Mouse (Mus musculus) neural tube, embryonic 14.5 days (tissue): ENCODE data around the gene Erbb4. TPM values are rescaled to one million over a fixed set of nuclear protein-coding genes. Genes with fewer than 3 reads are reported as not detected.
A peak's percentile ranks its signal among the peaks of the same experiment; 100 is the strongest.
"Not testable (repeated sequence)": the region's sequence is repeated elsewhere in the genome, so short reads cannot be mapped to it uniquely, and the experiment has no call there.

ENCODE experiments used
- ATAC-seq: fragments of 200-750 bp; cut with Nextera tagmentation; 2 replicates; pipeline ENCODE4 v1.8.0; 2017; ENCODE audit warnings: low read depth, mild to moderate bottlenecking, moderate TSS enrichment, moderate library complexity
- H3K27ac ChIP-seq: fragments of 300-500 bp; sonication (generic); 2 replicates; pipeline ENCODE4 v1.5.1; 2014; ENCODE audit warnings: low read depth, mild to moderate bottlenecking, control low read depth, low read length, moderate library complexity, mixed read lengths
- H3K27me3 ChIP-seq: fragments of 300-500 bp; sonication (generic); 2 replicates; pipeline ENCODE4 v1.6.1; 2014; ENCODE audit warnings: low read length; ENCODE audit not compliant: control insufficient read depth, insufficient read depth
- H3K36me3 ChIP-seq: fragments of 300-500 bp; sonication (generic); 2 replicates; pipeline ENCODE4 v1.6.1; 2014; ENCODE audit warnings: low read length, mixed read lengths; ENCODE audit not compliant: control insufficient read depth, insufficient read depth
- H3K4me1 ChIP-seq: fragments of 300-500 bp; sonication (generic); 2 replicates; pipeline ENCODE4 v1.6.1; 2014; ENCODE audit warnings: low read length; ENCODE audit not compliant: control insufficient read depth, insufficient read depth
- H3K4me2 ChIP-seq: fragments of 300-500 bp; sonication (generic); 2 replicates; pipeline ENCODE4 v1.6.1; 2014; ENCODE audit warnings: mild to moderate bottlenecking, low read depth, low read length, control low read depth
- H3K4me3 ChIP-seq: fragments of 300-500 bp; sonication (generic); 2 replicates; pipeline ENCODE4 v1.5.1; 2014; ENCODE audit warnings: low read depth, low read length, control low read depth, mixed read lengths
- H3K9ac ChIP-seq: fragments of 300-500 bp; sonication (generic); replicated peaks from 2 replicates; pipeline ENCODE4 v1.6.1; 2014; ENCODE audit warnings: low read depth, mild to moderate bottlenecking, control low read depth, low read length, mixed read lengths
- H3K9me3 ChIP-seq: fragments of 300-500 bp; sonication (generic); 2 replicates; pipeline ENCODE4 v1.6.1; 2016; ENCODE audit warnings: low read length; ENCODE audit not compliant: control insufficient read depth
- WGBS: fragments of 180-500 bp; shearing (Covaris S2); extraction: QIAGEN DNeasy Blood & Tissue Kit; methylation state at CpG from one replicate; pipeline ENCODE4 v1.1.7; 2014; 5-methylcytosine and 5-hydroxymethylcytosine counted together
- polyA plus RNA-seq: library from polyadenylated mRNA; unstranded; fragments of >200 nt; fragmentation: Nextera tagmentation; extraction: Ambion mirVana; gene quantifications from 2 replicates; pipeline ENCODE4 v1.2.1, GENCODE M21; 2014

The Erbb4 gene
- polyA plus RNA-seq, 1 experiment from 2014 or later = 30.6 TPM

DNA sequence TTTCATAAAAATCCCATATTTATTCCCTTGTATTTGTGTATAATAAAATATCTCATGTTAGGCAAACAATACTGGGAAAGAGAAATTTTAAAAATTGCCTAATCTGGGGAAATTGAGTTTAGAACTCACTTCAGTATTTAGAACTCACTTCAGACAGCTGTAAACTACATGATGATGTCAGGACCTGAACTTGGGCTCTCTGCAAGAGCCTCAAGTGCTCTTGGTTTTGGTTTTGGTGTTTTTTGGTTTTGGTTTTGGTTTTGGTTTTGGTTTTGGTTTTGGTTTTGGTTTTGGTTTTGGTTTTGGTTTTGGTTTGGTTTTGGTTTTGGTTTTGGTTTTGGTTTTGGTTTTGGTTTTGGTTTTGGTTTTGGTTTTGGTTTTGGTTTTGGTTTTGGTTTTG lies 341.8 kb downstream of the Erbb4 start:
- H3K9me3 ChIP-seq, H3K4me1 ChIP-seq, H3K4me2 ChIP-seq, H3K27me3 ChIP-seq, H3K4me3 ChIP-seq, H3K9ac ChIP-seq, H3K36me3 ChIP-seq, H3K27ac ChIP-seq, ATAC-seq: not testable (repeated sequence)

GRCm38 (mm10) chr1:68762456-68762855 lies 345.4 kb downstream of the Erbb4 start:
- Histone ChIP-seq H3K27ac (no peak overlapping the region), H3K36me3 (no peaks in the 10 kb centered on the region), H3K9ac (no peak overlapping the region), H3K4me2 (no peak overlapping the region), H3K4me1 (no peaks in the 10 kb centered on the region), H3K4me3 (no peak overlapping the region), H3K27me3 (no peaks in the 10 kb centered on the region), H3K9me3 (no peaks in the 10 kb centered on the region)
- no peak for ATAC-seq
- WGBS = 66% methylated on average over 5 of the region's 5 CpGs

GRCm38 (mm10) chr1:68748976-68749375 lies 358.9 kb downstream of the Erbb4 start:
- Histone ChIP-seq H3K9ac (no peak overlapping the region), H3K4me2 (no peak overlapping the region), H3K9me3 (no peaks in the 10 kb centered on the region), H3K4me3 (no peak overlapping the region), H3K36me3 (no peaks in the 10 kb centered on the region), H3K27me3 (no peaks in the 10 kb centered on the region), H3K4me1 (no peaks in the 10 kb centered on the region), H3K27ac (no peak overlapping the region)
- peak; percentile 71; the same call in 1 of the 2 replicates for ATAC-seq
- 17% methylated on average over 1 of the region's 1 CpGs for WGBS

DNA sequence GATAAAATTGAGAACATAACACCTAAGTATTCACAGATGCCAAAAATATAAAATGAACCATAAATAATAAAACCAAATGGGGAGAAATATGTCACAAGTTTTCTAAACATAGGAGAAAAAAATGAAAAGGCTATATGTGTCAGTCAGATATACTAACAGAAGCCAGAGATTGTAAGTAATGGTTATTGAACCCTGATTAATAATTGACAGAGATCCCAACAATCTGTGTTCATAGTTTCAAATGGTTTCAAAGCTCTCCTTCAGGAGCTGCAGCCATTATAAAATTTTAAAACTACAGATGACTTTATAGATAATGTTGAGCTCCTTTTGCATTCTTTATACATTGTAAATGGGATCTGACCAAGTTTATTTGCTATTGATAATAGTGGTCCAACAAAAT lies 426.4 kb downstream of the Erbb4 start:
- H3K4me2 ChIP-seq = no peak overlapping the region
- no peaks in the 10 kb centered on the region for H3K9me3 ChIP-seq
- no peaks in the 10 kb centered on the region for H3K36me3 ChIP-seq
- no peak overlapping the region for H3K9ac ChIP-seq
- no peak overlapping the region for H3K4me3 ChIP-seq
- no peaks in the 10 kb centered on the region for H3K4me1 ChIP-seq
- H3K27ac ChIP-seq = no peak overlapping the region
- no peaks in the 10 kb centered on the region for H3K27me3 ChIP-seq
- no peak for ATAC-seq

DNA sequence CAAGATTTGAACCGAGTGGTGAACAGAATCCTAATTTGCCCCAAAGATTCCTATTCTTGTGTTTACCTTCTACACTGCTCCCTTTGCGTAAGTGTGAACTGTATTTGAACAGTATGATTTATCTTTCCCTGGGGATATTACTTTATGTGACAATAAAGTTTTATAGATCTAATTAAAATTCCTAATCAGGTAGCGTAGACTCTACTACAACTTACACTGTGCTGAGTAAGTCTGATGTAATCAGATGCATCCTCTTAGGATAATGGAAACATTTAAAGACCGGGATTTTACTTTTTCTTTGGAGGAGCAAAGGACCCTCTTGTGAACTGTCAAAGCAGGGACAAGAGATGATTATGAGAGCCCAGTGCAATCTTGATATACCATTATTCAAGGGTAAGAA lies 433.2 kb downstream of the Erbb4 start:
- WGBS = 50% methylated on average over 4 of the region's 4 CpGs
- Histone ChIP-seq H3K4me1 (no peaks in the 10 kb centered on the region), H3K9ac (no peak overlapping the region), H3K27ac (no peak overlapping the region), H3K9me3 (no peaks in the 10 kb centered on the region), H3K27me3 (no peaks in the 10 kb centered on the region), H3K4me3 (no peak overlapping the region), H3K36me3 (no peaks in the 10 kb centered on the region), H3K4me2 (no peak overlapping the region)
- ATAC-seq = peak; percentile 58; the same call in 1 of the 2 replicates

DNA sequence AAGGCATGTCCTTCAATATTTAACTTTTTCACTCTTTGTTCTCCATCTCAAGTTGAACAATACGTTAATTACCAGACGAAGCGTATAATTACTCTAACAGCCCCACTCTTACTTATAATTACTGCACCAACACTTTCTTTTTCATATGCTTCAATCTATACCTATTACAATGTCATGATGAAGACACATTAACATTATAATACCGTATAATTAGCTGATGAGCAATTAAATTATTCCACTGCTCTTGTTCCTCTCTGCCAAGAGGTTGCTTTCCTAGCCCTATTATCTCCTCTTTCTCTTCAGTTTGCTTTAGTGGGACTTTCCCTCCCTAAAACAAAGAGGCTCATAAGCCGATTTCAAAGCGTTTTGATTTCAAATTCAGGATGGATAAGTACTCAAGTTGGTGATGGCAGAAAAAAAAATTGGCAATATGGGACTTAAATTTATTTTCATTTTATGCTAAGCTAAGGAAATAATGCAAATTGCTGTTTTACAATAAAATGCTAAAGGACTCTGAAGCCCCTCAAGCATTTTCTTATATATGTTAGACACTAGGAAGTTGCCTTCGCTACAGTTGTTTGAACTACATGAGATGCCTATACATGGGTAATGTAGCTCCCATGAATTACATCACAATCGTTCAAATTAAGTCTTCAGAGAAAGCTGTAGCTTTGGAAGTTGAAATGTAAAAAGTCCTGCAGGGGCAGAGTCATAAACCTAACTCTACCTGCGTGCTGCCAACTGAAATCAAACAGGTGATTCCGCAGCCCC lies 440.8 kb downstream of the Erbb4 start:
- 79% methylated on average over 10 of the region's 10 CpGs for WGBS
- Histone ChIP-seq H3K4me3 (no peak overlapping the region), H3K9me3 (no peaks in the 10 kb centered on the region), H3K27me3 (no peaks in the 10 kb centered on the region), H3K4me1 (no peaks in the 10 kb centered on the region), H3K27ac (no peak overlapping the region), H3K36me3 (no peaks in the 10 kb centered on the region), H3K4me2 (no peak overlapping the region), H3K9ac (no peak overlapping the region)
- ATAC-seq = no peak

DNA sequence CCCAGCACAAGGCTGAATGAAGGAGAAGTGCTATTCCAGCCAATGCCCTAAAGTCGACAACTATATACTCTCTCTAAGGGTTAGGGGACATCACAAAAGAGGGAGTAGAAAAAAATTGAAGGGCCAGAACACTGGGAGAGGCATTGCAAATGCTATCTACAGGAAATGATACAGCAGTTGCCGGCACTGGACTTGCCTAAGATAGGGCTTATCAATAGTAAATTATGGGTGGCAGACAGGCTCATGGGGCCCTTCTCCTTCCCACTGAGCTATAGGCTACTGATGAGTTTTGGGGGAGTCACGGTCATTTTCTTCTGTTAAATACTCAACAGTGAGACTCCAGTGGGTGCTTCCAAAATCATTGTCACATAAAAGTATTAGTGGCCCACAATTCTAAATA lies 517.4 kb downstream of the Erbb4 start:
- no peak overlapping the region for H3K4me3 ChIP-seq
- H3K27me3 ChIP-seq = no peaks in the 10 kb centered on the region
- no peaks in the 10 kb centered on the region for H3K36me3 ChIP-seq
- no peaks in the 10 kb centered on the region for H3K4me1 ChIP-seq
- H3K27ac ChIP-seq = no peak overlapping the region
- no peaks in the 10 kb centered on the region for H3K9me3 ChIP-seq
- no peak overlapping the region for H3K4me2 ChIP-seq
- 77% methylated on average over 3 of the region's 3 CpGs for WGBS
- ATAC-seq = no peak
- H3K9ac ChIP-seq = no peak overlapping the region

DNA sequence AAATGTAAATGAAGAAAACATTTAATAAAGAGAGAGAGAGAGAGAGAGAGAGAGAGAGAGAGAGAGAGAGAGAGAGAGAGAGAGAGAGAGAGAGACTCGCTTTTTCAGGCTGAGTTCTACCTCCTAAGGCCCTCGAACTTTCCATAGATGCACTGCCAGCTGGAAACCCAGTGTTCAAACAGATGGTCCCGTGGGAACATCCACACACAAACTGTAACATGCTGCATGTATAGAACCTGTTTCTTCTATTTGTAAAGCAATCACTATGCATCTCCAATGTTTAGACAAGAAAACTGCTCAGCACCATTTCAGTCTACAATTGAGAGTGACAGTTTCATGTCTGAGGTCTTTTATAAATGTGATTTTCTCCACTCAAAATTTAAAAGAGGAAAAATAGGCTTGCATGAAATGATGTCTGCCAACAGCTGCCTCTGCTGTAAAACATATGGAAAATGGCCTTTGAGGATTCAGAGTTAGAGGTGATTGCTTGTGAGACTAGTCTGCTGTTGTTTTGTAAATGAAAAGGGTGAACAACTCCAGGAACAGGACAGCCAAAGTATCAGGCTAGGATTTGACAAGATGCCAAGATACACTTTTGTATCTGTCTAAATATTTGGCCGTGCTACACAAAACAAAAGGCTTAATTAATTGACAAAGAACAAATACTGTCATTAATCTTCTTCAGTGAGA lies 533.9 kb downstream of the Erbb4 start:
- H3K9me3 ChIP-seq = no peaks in the 10 kb centered on the region
- H3K4me2 ChIP-seq = no peak overlapping the region
- no peak overlapping the region for H3K4me3 ChIP-seq
- ATAC-seq = no peak
- H3K9ac ChIP-seq = no peak overlapping the region
- WGBS = 50% methylated on average over 4 of the region's 4 CpGs
- H3K36me3 ChIP-seq = no peaks in the 10 kb centered on the region
- H3K27me3 ChIP-seq = no peaks in the 10 kb centered on the region
- no peaks in the 10 kb centered on the region for H3K4me1 ChIP-seq
- no peak overlapping the region for H3K27ac ChIP-seq

DNA sequence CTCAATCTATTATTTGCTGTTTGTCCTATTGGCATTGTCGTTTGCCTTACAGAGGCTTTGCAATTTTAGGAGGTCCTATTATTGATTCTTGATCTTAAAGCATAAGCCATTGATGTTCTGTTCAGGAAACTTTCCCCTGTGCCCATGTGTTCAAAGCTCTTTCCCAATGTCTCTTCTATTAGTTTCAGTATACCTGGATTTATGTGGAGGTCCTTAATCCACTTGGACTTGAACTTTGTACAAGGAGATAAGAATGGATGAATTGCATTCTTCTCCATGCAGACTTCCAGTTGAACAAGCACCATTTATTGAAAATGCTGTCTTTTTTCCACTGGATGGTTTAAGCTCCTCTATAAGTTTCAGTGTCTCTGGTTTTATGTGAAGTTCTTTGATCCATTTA lies 536.9 kb downstream of the Erbb4 start:
- H3K27me3 ChIP-seq = no peaks in the 10 kb centered on the region
- H3K9ac ChIP-seq = no peak overlapping the region
- no peak for ATAC-seq
- H3K4me1 ChIP-seq = no peaks in the 10 kb centered on the region
- no peak overlapping the region for H3K27ac ChIP-seq
- no peaks in the 10 kb centered on the region for H3K9me3 ChIP-seq
- no peak overlapping the region for H3K4me3 ChIP-seq
- WGBS = 97% methylated on average over 1 of the region's 1 CpGs
- H3K4me2 ChIP-seq = no peak overlapping the region
- H3K36me3 ChIP-seq = no peaks in the 10 kb centered on the region
